8 mouse cellular contexts compared by ENCODE assay signal in genomic region chr2:154436458-154437190, GRCm38 (mm10). TPM values are rescaled to one million over a fixed set of nuclear protein-coding genes. Genes with fewer than 3 reads are reported as not detected.
A peak's percentile ranks its signal among the peaks of the same experiment; 100 is the strongest.
DNase-seq lines count a peak whose midpoint lies in the region; ATAC-seq and TF ChIP-seq lines count a peak whose summit lies in the region.

Cbfa2t2 (plus strand) TSS chr2:154436481.

- no peak for TF ChIP-seq POLR2A in cerebellum, adult 2 months (IDR thresholded peaks at IDR 0.05; ENCODE audit: borderline replicate concordance, insufficient read depth, low read length)
- no peak for TF ChIP-seq POLR2A in bone marrow macrophage, adult 2 months (IDR thresholded peaks at IDR 0.05; ENCODE audit: borderline replicate concordance, low read depth, low read length)

- intact Hi-C loops in left cerebral cortex, postnatal 10 days (cut with DNase I), result loop anchor here (5.0 kb wide), 1 partner anchor 101 kb away; no protein-coding TSS in a partner anchor

- H3K9ac ChIP-seq in forebrain, embryonic 16.5 days (replicated peaks; ENCODE audit: low read depth, low read length), result peak within 1 kb of the TSS; percentile 98
- peak within 1 kb of the TSS; percentile 97 for H3K9ac ChIP-seq in hindbrain, embryonic 12.5 days

- H3K36me3 ChIP-seq in forebrain, embryonic 16.5 days (ENCODE audit: control insufficient read depth, insufficient read depth), result no peaks in the 10 kb centered on the region
- no peaks in the 10 kb centered on the region for H3K36me3 ChIP-seq in hindbrain, embryonic 12.5 days
- no peaks in the 10 kb centered on the region for H3K36me3 ChIP-seq in splenic B cell, adult 2 months (ENCODE audit: control insufficient read depth, insufficient read depth, low read length, poor library complexity, severe bottlenecking)

- H3K9me3 ChIP-seq in forebrain, embryonic 16.5 days (ENCODE audit: control insufficient read depth, low read length), result no peaks in the 10 kb centered on the region
- H3K9me3 ChIP-seq in hindbrain, embryonic 12.5 days (replicated peaks), result no peaks in the 10 kb centered on the region

- TF ChIP-seq CTCF in cerebellum, adult 2 months (IDR thresholded peaks at IDR 0.05; ENCODE audit: borderline replicate concordance, insufficient read depth, low read depth, low read length), result no peak
- no peak for TF ChIP-seq CTCF in bone marrow macrophage, adult 2 months (IDR thresholded peaks at IDR 0.05; ENCODE audit: low read depth, low read length)

- peak within 1 kb of the TSS; percentile 94 for H3K4me3 ChIP-seq in cerebellum, adult 2 months (replicated peaks; ENCODE audit: insufficient read depth, low read depth, low read length)
- peak within 1 kb of the TSS; percentile 95 for H3K4me3 ChIP-seq in bone marrow macrophage, adult 2 months (ENCODE audit: insufficient read depth, low read length)
- H3K4me3 ChIP-seq in forebrain, embryonic 16.5 days (replicated peaks; ENCODE audit: low read length), result peak within 1 kb of the TSS; percentile 99
- peak within 1 kb of the TSS; percentile 93 for H3K4me3 ChIP-seq in hindbrain, embryonic 12.5 days

- ATAC-seq in forebrain, embryonic 16.5 days, result peak; percentile 87
- ATAC-seq in hindbrain, embryonic 12.5 days (ENCODE audit: low FRiP score), result peak; percentile 87
- peak; percentile 22 for ATAC-seq in megakaryocyte progenitor cell, adult 5-6 weeks (replicated peaks; ENCODE audit: poor library complexity)

- H3K27ac ChIP-seq in cerebellum, adult 2 months (ENCODE audit: insufficient read depth, low read length), result peak within 1 kb of the TSS; percentile 70
- H3K27ac ChIP-seq in bone marrow macrophage, adult 2 months (ENCODE audit: insufficient read depth, low read depth, low read length), result peak within 1 kb of the TSS; percentile 45
- peak within 1 kb of the TSS; percentile 94 for H3K27ac ChIP-seq in forebrain, embryonic 16.5 days (ENCODE audit: low read length)
- H3K27ac ChIP-seq in hindbrain, embryonic 12.5 days, result peak within 1 kb of the TSS; percentile 95

- H3K4me1 ChIP-seq in cerebellum, adult 2 months (ENCODE audit: control insufficient read depth, insufficient read depth, low read length), result peaks cover 10% of the 10 kb centered on the region; the same call in 1 of the 2 replicates
- peaks cover 39% of the 10 kb centered on the region for H3K4me1 ChIP-seq in bone marrow macrophage, adult 2 months (ENCODE audit: control insufficient read depth, insufficient read depth, low read length)
- H3K4me1 ChIP-seq in forebrain, embryonic 16.5 days (replicated peaks; ENCODE audit: control insufficient read depth, insufficient read depth, low read length), result peaks cover 34% of the 10 kb centered on the region
- H3K4me1 ChIP-seq in hindbrain, embryonic 12.5 days, result peaks cover 25% of the 10 kb centered on the region

- peak within 1 kb of the TSS; percentile 67 for H3K4me2 ChIP-seq in forebrain, embryonic 16.5 days (ENCODE audit: low read length)
- peak within 1 kb of the TSS; percentile 65 for H3K4me2 ChIP-seq in hindbrain, embryonic 12.5 days (replicated peaks)

- no peaks in the 10 kb centered on the region for H3K27me3 ChIP-seq in cerebellum, adult 2 months (ENCODE audit: control insufficient read depth, insufficient read depth, low read length)
- no peaks in the 10 kb centered on the region for H3K27me3 ChIP-seq in forebrain, embryonic 16.5 days (replicated peaks; ENCODE audit: control insufficient read depth, insufficient read depth, low read length)
- H3K27me3 ChIP-seq in hindbrain, embryonic 12.5 days, result no peaks in the 10 kb centered on the region
- no peaks in the 10 kb centered on the region for H3K27me3 ChIP-seq in splenic B cell, adult 2 months (ENCODE audit: control insufficient read depth, insufficient read depth, low read length, poor library complexity, severe bottlenecking)

- peak in 1 of 2 experiments; percentile 68 for DNase-seq in cerebellum, adult 2 months
- no peak for DNase-seq in cerebellum, adult 11-12 months
- DNase-seq in left cerebral cortex, postnatal 10 days (ENCODE audit: extremely low spot score in 1 of 2, low spot score in 2 of 2), result peak in 1 of 2 experiments; percentile 74
- DNase-seq in splenic B cell, adult 2 months (ENCODE audit: low read depth, low spot score), result peak; percentile 22

- under 1% methylated on average over 67 of the region's 70 CpGs for WGBS in cerebellum, adult 2 months
- under 1% methylated on average over 54 of the region's 70 CpGs for WGBS in forebrain, embryonic 16.5 days
- under 1% methylated on average over 54 of the region's 70 CpGs for WGBS in hindbrain, embryonic 12.5 days

RNA-seq across cellular contexts. Expression of gene Cbfa2t2, which starts in this region (rescaled TPM):
- polyA plus RNA-seq in cerebellum, adult 2 months (2012; rRNA removed), result 29.5 and 31.5 TPM in 2 replicates
- polyA plus RNA-seq in bone marrow macrophage, adult 2 months (2012; ENCODE audit: insufficient read depth, insufficient read length, missing spikeins), result 16.5 TPM in 2 replicates
- polyA plus RNA-seq in forebrain, embryonic 16.5 days (2015; fragmentation: Nextera tagmentation; extraction: Ambion mirVana), result 73.3 and 83.6 TPM in 2 replicates
- polyA plus RNA-seq in hindbrain, embryonic 12.5 days (2016; fragmentation: Nextera tagmentation; extraction: Ambion mirVana), result 68.0 and 77.3 TPM in 2 replicates
- total RNA-seq in left cerebral cortex, postnatal 10 days (2021), result 10 to 100 TPM; 41.7 to 52.1 TPM
- 14.8 and 23.3 TPM in 2 replicates for total RNA-seq in megakaryocyte progenitor cell, adult 5-6 weeks (2015)
- total RNA-seq in megakaryocyte progenitor cell, adult 5-6 weeks (2017), result 10.1 and 11.5 TPM in 2 replicates

Comparison
In these comparisons a context has a peak if more than half of its experiments do, and no peak if none do; other contexts are left out.
1. H3K27ac ChIP-seq: peak in every context shown above with its lines; median percentile 95 in hindbrain, embryonic 12.5 days; 94 in forebrain, embryonic 16.5 days; 70 in cerebellum, adult 2 months; 45 in bone marrow macrophage, adult 2 months.
2. ATAC-seq: peak in every context shown above with its lines; median percentile 87 in forebrain, embryonic 16.5 days; 87 in hindbrain, embryonic 12.5 days; 22 in megakaryocyte progenitor cell, adult 5-6 weeks.